Mouse (Mus musculus) limb, embryonic 10.5 days (tissue): ENCODE data around the gene Dnm1. TPM values are rescaled to one million over a fixed set of nuclear protein-coding genes. Genes with fewer than 3 reads are reported as not detected.

Source experiments
- DNase-seq: peaks from one replicate; pipeline ENCODE4 v3.0.0-alpha.2; 2017; ENCODE audit warnings: low spot score
- H3K27ac ChIP-seq: fragments of 300-500 bp; sonication (generic); 2 replicates; pipeline ENCODE4 v1.5.1; 2016; ENCODE audit warnings: mild to moderate bottlenecking
- H3K27me3 ChIP-seq: fragments of 300-500 bp; sonication (generic); 2 replicates; pipeline ENCODE4 v1.6.1; 2016; ENCODE audit warnings: low read depth, mild to moderate bottlenecking; ENCODE audit not compliant: poor library complexity, severe bottlenecking
- H3K36me3 ChIP-seq: fragments of 300-500 bp; sonication (generic); 2 replicates; pipeline ENCODE4 v1.6.1; 2016; ENCODE audit warnings: mild to moderate bottlenecking, moderate library complexity
- H3K4me1 ChIP-seq: fragments of 300-500 bp; sonication (generic); 2 replicates; pipeline ENCODE4 v1.6.1; 2016
- H3K4me3 ChIP-seq: fragments of 300-500 bp; sonication (generic); 2 replicates; pipeline ENCODE4 v1.5.1; 2016; ENCODE audit warnings: mild to moderate bottlenecking, moderate library complexity
- H3K9me3 ChIP-seq: fragments of 300-500 bp; sonication (generic); replicated peaks from 2 replicates; pipeline ENCODE4 v1.6.1; 2016; ENCODE audit warnings: mild to moderate bottlenecking
- WGBS: fragments of 180-500 bp; shearing (Covaris S2); methylation state at CpG from one replicate; pipeline ENCODE4 v1.1.7; 2016; 5-methylcytosine and 5-hydroxymethylcytosine counted together
- polyA plus RNA-seq: library from polyadenylated mRNA; unstranded; fragments of >200 nt; fragmentation: Nextera tagmentation; extraction: Ambion mirVana; gene quantifications from 2 replicates; pipeline ENCODE4 v1.2.1, GENCODE M21; 2016

Dnm1 gene
- polyA plus RNA-seq, 1 experiment from 2014 or later, result 33.6 TPM

DNA sequence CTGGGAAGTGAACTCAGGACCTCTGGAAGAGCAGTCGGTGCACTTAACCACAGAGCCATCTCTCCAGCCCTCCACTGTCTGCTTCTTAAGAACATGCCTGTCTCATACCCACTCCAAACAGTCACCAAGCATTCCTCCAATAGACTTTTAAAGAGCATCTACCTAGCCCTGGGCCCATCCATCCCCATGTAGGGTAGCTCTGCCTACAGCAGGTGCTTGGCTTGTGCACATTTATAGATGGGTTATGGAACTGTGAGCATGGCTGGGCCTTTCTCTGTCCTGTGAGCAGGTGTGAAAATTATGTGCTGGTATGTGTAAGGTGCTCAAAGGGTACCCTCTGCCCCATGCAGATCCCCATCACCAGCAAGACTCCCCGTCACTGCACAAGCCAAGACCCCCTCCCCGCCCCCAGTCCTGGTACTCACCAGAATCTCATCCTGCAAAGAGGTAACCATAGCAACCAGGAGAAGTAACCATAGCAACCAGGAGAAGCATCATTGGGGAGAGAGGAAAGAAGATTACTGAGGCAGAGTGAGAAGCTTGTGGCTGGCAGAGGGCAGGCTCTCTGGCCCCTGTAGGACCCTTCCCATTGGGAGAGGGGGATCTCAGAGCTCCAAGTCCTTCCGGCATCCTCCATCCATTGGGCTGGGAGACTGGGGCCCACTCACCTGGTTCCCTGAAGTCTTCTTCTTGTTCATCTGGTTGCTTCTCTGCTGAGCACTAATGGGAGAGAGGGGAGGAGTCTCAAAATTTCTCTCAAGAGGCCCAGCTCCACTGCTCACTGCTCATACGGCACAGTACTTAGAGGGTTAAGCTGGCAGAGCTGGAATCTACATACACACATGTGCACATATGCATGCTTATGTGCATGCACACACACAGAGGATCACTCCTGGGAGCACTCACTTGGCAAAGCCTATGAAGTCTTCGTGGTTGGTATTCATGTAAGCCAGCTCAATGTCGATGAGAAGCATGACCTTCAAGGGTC lies 30.1 kb downstream of the Dnm1 start:
- Histone ChIP-seq H3K27me3 (no peaks in the 10 kb centered on the region), H3K9me3 (no peaks in the 10 kb centered on the region), H3K4me1 (peaks cover 66% of the 10 kb centered on the region), H3K36me3 (peaks cover 30% of the 10 kb centered on the region), H3K4me3 (no peak overlapping the region), H3K27ac (0 out of 2 replicates have a peak overlapping the region, but pooled peaks have one; percentile 10)
- no peak for DNase-seq
- WGBS, result 83% methylated on average over 7 of the region's 7 CpGs

GRCm38 (mm10) chr2:32321591-32322298 lies 31.4 kb downstream of the Dnm1 start:
- peak overlapping the region; percentile 98 for H3K27ac ChIP-seq
- no peak overlapping the region for H3K4me3 ChIP-seq
- no peaks in the 10 kb centered on the region for H3K27me3 ChIP-seq
- no peaks in the 10 kb centered on the region for H3K9me3 ChIP-seq
- 70% methylated on average over 9 of the region's 9 CpGs for WGBS
- H3K4me1 ChIP-seq, result peaks cover 77% of the 10 kb centered on the region
- H3K36me3 ChIP-seq, result peaks cover 26% of the 10 kb centered on the region
- no peak for DNase-seq

DNA sequence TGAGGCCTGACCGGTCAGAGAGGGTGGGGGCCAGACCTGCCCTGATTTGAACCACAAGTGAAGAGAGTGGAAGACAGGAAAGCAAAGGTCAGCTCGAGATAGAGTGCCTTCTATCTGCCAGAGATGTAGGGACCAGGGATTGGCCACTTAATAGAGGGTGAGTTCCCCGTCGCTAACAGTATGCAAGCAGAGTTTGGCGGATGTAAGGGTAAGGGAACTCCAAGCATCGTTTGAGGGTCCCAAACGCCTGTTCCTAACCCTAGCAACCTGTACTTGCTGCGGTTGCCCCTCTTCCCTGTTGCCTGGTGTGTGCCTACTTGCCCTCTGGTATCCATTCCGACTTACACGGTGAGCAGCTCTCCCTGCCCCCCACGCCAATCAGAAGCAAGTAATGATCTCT lies 32.4 kb downstream of the Dnm1 start:
- no peak for DNase-seq
- Histone ChIP-seq H3K27me3 (no peaks in the 10 kb centered on the region), H3K9me3 (no peaks in the 10 kb centered on the region), H3K4me3 (peak overlapping the region; percentile 69), H3K27ac (peak overlapping the region; percentile 98), H3K36me3 (peaks cover 26% of the 10 kb centered on the region), H3K4me1 (peaks cover 77% of the 10 kb centered on the region)
- WGBS, result 56% methylated on average over 11 of the region's 11 CpGs

GRCm38 (mm10) chr2:32319586-32320580 lies 33.3 kb downstream of the Dnm1 start:
- Histone ChIP-seq H3K4me1 (peaks cover 80% of the 10 kb centered on the region), H3K27ac (peak overlapping the region; percentile 98), H3K36me3 (peaks cover 26% of the 10 kb centered on the region), H3K4me3 (peak overlapping the region; percentile 69), H3K27me3 (no peaks in the 10 kb centered on the region), H3K9me3 (no peaks in the 10 kb centered on the region)
- peak; percentile 89 for DNase-seq
- WGBS, result 9% methylated on average over 9 of the region's 9 CpGs

DNA sequence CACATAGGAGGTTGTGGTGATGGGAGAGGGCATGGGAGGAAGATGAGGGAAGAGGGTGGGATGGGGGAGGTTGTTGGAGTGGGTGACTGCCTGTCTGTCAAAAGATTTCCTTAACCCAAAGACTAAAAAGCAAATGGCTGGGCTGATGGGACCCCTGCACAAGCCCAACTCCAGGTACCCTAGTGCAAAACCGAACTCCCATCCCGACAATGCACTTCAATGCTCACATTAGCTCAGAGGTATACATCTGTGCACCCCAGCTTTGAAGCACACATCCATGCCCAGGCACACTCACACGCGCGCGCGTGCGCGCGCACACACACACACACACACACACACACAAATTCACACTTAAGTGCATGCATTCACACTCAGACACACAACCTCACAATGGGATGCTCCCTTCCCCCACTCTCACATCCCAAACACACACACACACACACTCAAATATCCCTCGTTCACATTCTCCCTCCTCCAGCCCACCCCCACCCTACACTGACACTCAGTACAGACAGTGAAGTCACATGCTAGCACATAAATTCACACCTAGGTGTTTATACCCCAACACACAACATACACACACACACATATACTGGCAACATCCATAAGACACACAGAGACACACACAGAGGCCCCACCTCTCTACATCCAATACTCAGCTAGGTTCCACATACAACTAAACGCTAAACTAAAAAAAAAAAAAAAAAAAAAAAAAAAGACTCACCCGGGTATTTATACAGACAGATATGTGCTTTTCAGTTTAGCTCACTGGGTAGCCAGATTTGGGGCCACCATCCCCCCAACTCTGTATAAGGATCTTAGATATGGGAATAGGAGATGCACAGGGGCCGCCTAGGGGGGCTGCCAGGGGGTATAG lies 34.2 kb downstream of the Dnm1 start:
- DNase-seq, result peak; percentile 63
- Histone ChIP-seq H3K27me3 (no peaks in the 10 kb centered on the region), H3K27ac (peak overlapping the region; percentile 98), H3K9me3 (no peaks in the 10 kb centered on the region), H3K4me1 (peaks cover 83% of the 10 kb centered on the region), H3K4me3 (peak overlapping the region; percentile 69), H3K36me3 (peaks cover 27% of the 10 kb centered on the region)
- WGBS, result 48% methylated on average over 14 of the region's 14 CpGs

GRCm38 (mm10) chr2:32317791-32318417 lies 35.2 kb downstream of the Dnm1 start:
- peaks cover 30% of the 10 kb centered on the region for H3K36me3 ChIP-seq
- peak overlapping the region; percentile 69 for H3K4me3 ChIP-seq
- peak; percentile 97 for DNase-seq
- 4% methylated on average over 19 of the region's 19 CpGs for WGBS
- H3K9me3 ChIP-seq, result no peaks in the 10 kb centered on the region
- peaks cover 83% of the 10 kb centered on the region for H3K4me1 ChIP-seq
- H3K27me3 ChIP-seq, result no peaks in the 10 kb centered on the region
- peak overlapping the region; percentile 98 for H3K27ac ChIP-seq

DNA sequence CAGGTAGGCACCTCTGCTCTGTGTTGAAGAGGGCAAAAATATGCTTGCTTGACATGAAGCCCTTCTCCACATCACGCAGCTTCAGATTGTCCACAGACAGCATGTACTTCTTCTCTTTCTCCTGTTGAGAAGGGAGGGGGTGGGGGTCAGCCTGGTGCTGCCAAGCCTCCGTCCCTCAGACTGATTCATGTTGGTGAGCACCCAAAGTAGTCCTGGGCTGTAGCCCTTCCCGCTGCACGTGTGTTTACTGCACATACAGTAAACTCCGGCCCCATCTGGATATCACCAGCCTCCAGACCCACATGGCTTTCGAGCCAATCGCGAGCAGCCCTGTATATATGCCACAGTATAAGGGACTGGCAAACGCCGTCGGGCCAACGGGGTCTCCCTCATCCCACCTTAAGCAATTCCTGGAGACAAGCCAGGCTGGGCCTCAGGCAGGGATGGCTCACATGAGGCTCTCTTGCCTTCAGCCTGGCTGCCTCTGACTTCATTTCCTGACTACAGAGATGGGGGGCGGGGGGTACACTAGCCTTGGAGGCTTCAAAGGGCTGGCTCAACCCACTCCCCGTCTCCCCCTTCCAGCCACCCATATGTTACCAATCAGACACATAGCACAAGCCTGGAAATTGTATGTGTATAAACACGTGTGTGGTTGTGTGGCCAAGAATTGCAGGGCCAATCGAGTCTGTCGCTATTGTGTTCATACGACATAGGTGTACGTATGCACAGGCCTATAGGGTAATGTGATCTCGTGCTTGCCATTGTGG lies 36.1 kb downstream of the Dnm1 start:
- H3K4me1 ChIP-seq, result peaks cover 86% of the 10 kb centered on the region
- peak overlapping the region; percentile 98 for H3K27ac ChIP-seq
- H3K36me3 ChIP-seq, result peaks cover 26% of the 10 kb centered on the region
- WGBS, result 34% methylated on average over 20 of the region's 20 CpGs
- H3K27me3 ChIP-seq, result no peaks in the 10 kb centered on the region
- H3K4me3 ChIP-seq, result peak overlapping the region; percentile 69
- H3K9me3 ChIP-seq, result no peaks in the 10 kb centered on the region
- DNase-seq, result peak; percentile 84

DNA sequence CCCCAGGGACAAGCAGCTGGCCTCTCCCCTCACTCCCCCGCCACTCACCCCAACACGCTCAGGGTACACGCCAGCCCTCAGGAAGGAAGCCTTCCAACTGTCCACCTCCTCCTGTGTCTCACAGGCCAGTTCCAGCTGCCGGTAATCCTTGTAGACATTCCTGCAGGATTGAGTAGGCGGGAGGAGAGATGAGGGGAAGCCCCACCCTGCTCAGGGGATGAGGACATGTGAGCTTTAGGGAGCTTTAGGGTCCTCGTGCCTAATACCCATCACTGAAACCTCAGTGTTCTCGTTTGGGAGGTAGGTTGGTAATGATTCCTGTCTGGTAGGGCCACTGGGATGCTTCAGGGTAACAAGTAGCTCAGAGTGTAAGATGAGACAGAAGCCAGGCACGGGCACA lies 37.4 kb downstream of the Dnm1 start:
- H3K27ac ChIP-seq, result peak overlapping the region; percentile 98
- peak; percentile 52 for DNase-seq
- peak overlapping the region; percentile 29 for H3K4me3 ChIP-seq
- H3K27me3 ChIP-seq, result no peaks in the 10 kb centered on the region
- H3K4me1 ChIP-seq, result peaks cover 87% of the 10 kb centered on the region
- H3K36me3 ChIP-seq, result peaks cover 30% of the 10 kb centered on the region
- H3K9me3 ChIP-seq, result no peaks in the 10 kb centered on the region
- 10% methylated on average over 8 of the region's 8 CpGs for WGBS

DNA sequence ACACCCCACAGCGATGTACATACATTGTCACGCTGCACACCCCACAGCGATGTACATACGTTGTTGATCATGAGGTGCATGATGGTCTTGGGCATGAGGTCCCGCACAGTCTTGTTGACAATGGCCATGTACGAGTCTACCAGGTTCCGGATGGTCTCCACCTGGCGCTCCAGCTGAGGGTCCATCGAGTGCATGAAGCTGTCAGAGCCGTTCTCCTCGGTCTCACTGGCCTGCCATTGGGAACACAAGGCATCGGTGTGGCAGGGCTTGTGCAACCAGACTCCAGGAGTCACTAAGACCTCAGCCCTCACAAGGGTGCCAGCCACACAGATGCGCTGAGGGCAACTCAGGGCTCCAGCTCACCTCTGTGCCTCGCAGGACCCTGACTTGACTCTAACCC lies 38.3 kb downstream of the Dnm1 start:
- 0 out of 2 replicates have a peak overlapping the region, but pooled peaks have one; percentile 29 for H3K4me3 ChIP-seq
- DNase-seq, result no peak

GRCm38 (mm10) chr2:32312318-32312964 lies 40.7 kb downstream of the Dnm1 start:
- H3K4me1 ChIP-seq, result peaks cover 85% of the 10 kb centered on the region
- no peaks in the 10 kb centered on the region for H3K9me3 ChIP-seq
- peak overlapping the region; percentile 67 for H3K4me3 ChIP-seq
- 2% methylated on average over 56 of the region's 56 CpGs for WGBS
- peak; percentile 97 for DNase-seq
- H3K36me3 ChIP-seq, result peaks cover 63% of the 10 kb centered on the region
- peak overlapping the region; percentile 91 for H3K27ac ChIP-seq
- H3K27me3 ChIP-seq, result no peaks in the 10 kb centered on the region

More for the DNA sequence above, 38.3 kb downstream of the Dnm1 start:
- Histone ChIP-seq H3K27me3 (no peaks in the 10 kb centered on the region), H3K27ac (peak overlapping the region; percentile 98), H3K36me3 (peaks cover 39% of the 10 kb centered on the region), H3K4me1 (peaks cover 87% of the 10 kb centered on the region), H3K9me3 (no peaks in the 10 kb centered on the region)
- 95% methylated on average over 14 of the region's 14 CpGs for WGBS
